Mouse (Mus musculus) midbrain, embryonic 10.5 days (tissue): ENCODE data around the gene Tjp3. TPM values are rescaled to one million over a fixed set of nuclear protein-coding genes. Genes with fewer than 3 reads are reported as not detected.

Experiments
- DNase-seq: peaks from one replicate; pipeline ENCODE4 v3.0.0-alpha.2; 2017; ENCODE audit warnings: low spot score
- H3K27ac ChIP-seq: fragments of 300-500 bp; sonication (generic); replicated peaks from 2 replicates; pipeline ENCODE4 v1.5.1; 2016; ENCODE audit warnings: mild to moderate bottlenecking
- H3K27me3 ChIP-seq: fragments of 300-500 bp; sonication (generic); 2 replicates; pipeline ENCODE4 v1.6.1; 2016; ENCODE audit warnings: low read depth, mild to moderate bottlenecking; ENCODE audit not compliant: poor library complexity, severe bottlenecking
- H3K36me3 ChIP-seq: fragments of 300-500 bp; sonication (generic); 2 replicates; pipeline ENCODE4 v1.6.1; 2016; ENCODE audit warnings: mild to moderate bottlenecking, moderate library complexity
- H3K4me1 ChIP-seq: fragments of 300-500 bp; sonication (generic); 2 replicates; pipeline ENCODE4 v1.6.1; 2016
- H3K4me3 ChIP-seq: fragments of 300-500 bp; sonication (generic); 2 replicates; pipeline ENCODE4 v1.5.1; 2016; ENCODE audit warnings: mild to moderate bottlenecking, moderate library complexity
- H3K9me3 ChIP-seq: fragments of 300-500 bp; sonication (generic); replicated peaks from 2 replicates; pipeline ENCODE4 v1.6.1; 2016; ENCODE audit warnings: mild to moderate bottlenecking
- WGBS: fragments of 180-500 bp; shearing (Covaris S2); methylation state at CpG from one replicate; pipeline ENCODE4 v1.1.7; 2016; 5-methylcytosine and 5-hydroxymethylcytosine counted together
- polyA plus RNA-seq: library from polyadenylated mRNA; unstranded; fragments of >200 nt; fragmentation: Nextera tagmentation; extraction: Ambion mirVana; gene quantifications from 2 replicates; pipeline ENCODE4 v1.2.1, GENCODE M21; 2016

Gene Tjp3
- polyA plus RNA-seq, 1 experiment from 2014 or later = 6.5 TPM

GRCm38 (mm10) chr10:81316338-81317060 lies 25.1 kb upstream of the Tjp3 start:
- WGBS = 38% methylated on average over 16 of the region's 16 CpGs
- 0 out of 2 replicates have a peak, but pooled peaks cover 11% of the 10 kb centered on the region for H3K27me3 ChIP-seq
- peak overlapping the region; percentile 74 for H3K27ac ChIP-seq
- DNase-seq = peak; percentile 45
- H3K4me1 ChIP-seq = peaks cover 44% of the 10 kb centered on the region
- H3K4me3 ChIP-seq = peak overlapping the region; percentile 39
- peaks cover 74% of the 10 kb centered on the region for H3K36me3 ChIP-seq
- H3K9me3 ChIP-seq = no peaks in the 10 kb centered on the region

DNA sequence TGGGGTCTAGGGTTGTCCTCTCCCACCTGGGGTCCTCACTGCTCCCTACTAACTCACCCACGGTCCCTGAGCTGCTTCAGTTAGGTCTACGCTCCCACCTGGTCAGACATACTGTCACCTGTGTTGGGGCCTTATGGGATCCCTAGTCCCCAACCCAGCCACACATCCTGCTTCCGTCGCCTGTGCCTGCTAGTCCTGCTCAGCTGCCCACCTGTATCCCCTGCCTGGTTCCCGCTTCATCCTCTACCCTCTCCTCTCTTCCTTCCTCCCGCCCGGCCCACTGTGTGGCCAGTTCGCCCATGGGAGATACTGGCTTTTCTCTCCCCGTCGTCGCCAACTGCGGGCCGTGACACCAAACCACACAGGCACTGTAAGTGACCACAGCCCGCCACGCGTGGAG lies 24.2 kb upstream of the Tjp3 start:
- WGBS = 93% methylated on average over 16 of the region's 16 CpGs
- Histone ChIP-seq H3K27me3 (0 out of 2 replicates have a peak, but pooled peaks cover 11% of the 10 kb centered on the region), H3K9me3 (no peaks in the 10 kb centered on the region), H3K4me3 (no peak overlapping the region), H3K4me1 (peaks cover 43% of the 10 kb centered on the region), H3K36me3 (peaks cover 83% of the 10 kb centered on the region), H3K27ac (no peak overlapping the region)
- no peak for DNase-seq

GRCm38 (mm10) chr10:81314201-81314600 lies 22.8 kb upstream of the Tjp3 start:
- no peak overlapping the region for H3K4me3 ChIP-seq
- H3K36me3 ChIP-seq = peaks cover 97% of the 10 kb centered on the region
- H3K4me1 ChIP-seq = peaks cover 36% of the 10 kb centered on the region
- WGBS = 82% methylated on average over 7 of the region's 7 CpGs
- 0 out of 2 replicates have a peak, but pooled peaks cover 11% of the 10 kb centered on the region for H3K27me3 ChIP-seq
- H3K9me3 ChIP-seq = no peaks in the 10 kb centered on the region
- DNase-seq = no peak
- H3K27ac ChIP-seq = no peak overlapping the region

GRCm38 (mm10) chr10:81313581-81313980 lies 22.2 kb upstream of the Tjp3 start:
- Histone ChIP-seq H3K27ac (no peak overlapping the region), H3K9me3 (no peaks in the 10 kb centered on the region), H3K36me3 (peaks cover 98% of the 10 kb centered on the region), H3K27me3 (0 out of 2 replicates have a peak, but pooled peaks cover 11% of the 10 kb centered on the region), H3K4me1 (peaks cover 29% of the 10 kb centered on the region), H3K4me3 (0 out of 2 replicates have a peak overlapping the region, but pooled peaks have one; percentile 1)
- 93% methylated on average over 13 of the region's 13 CpGs for WGBS
- DNase-seq = no peak

DNA sequence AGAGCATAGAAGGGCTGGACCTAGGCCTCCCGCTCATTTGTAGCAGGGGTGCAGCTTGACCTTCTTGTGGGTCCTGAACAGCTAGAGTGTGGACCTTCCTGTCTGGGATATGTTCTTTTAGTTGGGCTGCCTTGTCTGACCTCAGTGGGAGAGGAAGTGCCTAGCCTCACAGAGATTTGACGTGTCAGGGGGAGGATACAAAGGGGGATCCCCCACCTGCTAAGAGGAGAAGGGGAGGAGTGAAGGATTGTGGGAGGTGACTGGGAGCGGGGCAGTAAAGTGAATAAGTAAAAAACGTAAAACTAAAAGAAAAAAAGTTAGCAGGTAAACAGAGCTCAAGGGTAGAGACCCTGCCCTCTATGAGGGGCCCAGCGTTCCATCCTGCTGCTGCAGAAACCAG lies 18.2 kb upstream of the Tjp3 start:
- H3K9me3 ChIP-seq = no peaks in the 10 kb centered on the region
- no peak for DNase-seq
- peaks cover 5% of the 10 kb centered on the region for H3K4me1 ChIP-seq
- H3K4me3 ChIP-seq = no peak overlapping the region
- H3K27me3 ChIP-seq = no peaks in the 10 kb centered on the region
- peaks cover 100% of the 10 kb centered on the region for H3K36me3 ChIP-seq
- 89% methylated on average over 5 of the region's 5 CpGs for WGBS
- no peak overlapping the region for H3K27ac ChIP-seq

GRCm38 (mm10) chr10:81306837-81307682 lies 15.7 kb upstream of the Tjp3 start:
- H3K27me3 ChIP-seq = no peaks in the 10 kb centered on the region
- H3K36me3 ChIP-seq = peaks cover 82% of the 10 kb centered on the region
- 96% methylated on average over 21 of the region's 21 CpGs for WGBS
- H3K4me3 ChIP-seq = 0 out of 2 replicates have a peak overlapping the region, but pooled peaks have one; percentile 3
- H3K4me1 ChIP-seq = peaks cover 27% of the 10 kb centered on the region
- DNase-seq = no peak
- no peak overlapping the region; the same call in 1 of the 2 replicates for H3K27ac ChIP-seq
- H3K9me3 ChIP-seq = no peaks in the 10 kb centered on the region

- Histone ChIP-seq H3K27ac (no peak overlapping the region), H3K4me3 (no peak overlapping the region), H3K4me1 (peaks cover 34% of the 10 kb centered on the region), H3K27me3 (no peaks in the 10 kb centered on the region), H3K9me3 (no peaks in the 10 kb centered on the region), H3K36me3 (peaks cover 77% of the 10 kb centered on the region)
- no peak for DNase-seq
- WGBS = 93% methylated on average over 12 of the region's 12 CpGs
Observed at GRCm38 (mm10) chr10:81306173-81306668, 14.8 kb upstream of the Tjp3 start.

DNA sequence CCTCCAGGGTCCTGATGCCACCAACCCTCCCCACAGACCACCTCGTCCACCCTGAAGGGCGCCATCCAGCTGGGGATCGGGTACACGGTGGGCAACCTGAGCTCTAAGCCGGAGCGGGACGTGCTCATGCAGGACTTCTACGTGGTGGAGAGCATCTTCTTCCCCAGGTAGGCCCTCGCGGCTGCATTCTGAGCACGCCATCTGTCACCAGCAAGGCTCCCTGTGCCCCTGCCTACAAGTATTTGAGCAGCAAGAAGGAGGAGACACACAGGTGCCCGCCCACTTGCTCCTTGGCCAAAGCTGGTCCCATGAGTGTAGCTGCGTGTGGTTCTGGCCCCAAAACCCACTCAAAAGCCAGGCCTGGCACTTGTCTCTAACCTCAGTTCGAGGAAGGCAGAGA lies 14.3 kb upstream of the Tjp3 start:
- DNase-seq = no peak
- Histone ChIP-seq H3K4me3 (no peak overlapping the region), H3K27ac (no peak overlapping the region), H3K4me1 (peaks cover 39% of the 10 kb centered on the region), H3K36me3 (peaks cover 71% of the 10 kb centered on the region), H3K27me3 (no peaks in the 10 kb centered on the region), H3K9me3 (no peaks in the 10 kb centered on the region)
- WGBS = 95% methylated on average over 14 of the region's 14 CpGs

DNA sequence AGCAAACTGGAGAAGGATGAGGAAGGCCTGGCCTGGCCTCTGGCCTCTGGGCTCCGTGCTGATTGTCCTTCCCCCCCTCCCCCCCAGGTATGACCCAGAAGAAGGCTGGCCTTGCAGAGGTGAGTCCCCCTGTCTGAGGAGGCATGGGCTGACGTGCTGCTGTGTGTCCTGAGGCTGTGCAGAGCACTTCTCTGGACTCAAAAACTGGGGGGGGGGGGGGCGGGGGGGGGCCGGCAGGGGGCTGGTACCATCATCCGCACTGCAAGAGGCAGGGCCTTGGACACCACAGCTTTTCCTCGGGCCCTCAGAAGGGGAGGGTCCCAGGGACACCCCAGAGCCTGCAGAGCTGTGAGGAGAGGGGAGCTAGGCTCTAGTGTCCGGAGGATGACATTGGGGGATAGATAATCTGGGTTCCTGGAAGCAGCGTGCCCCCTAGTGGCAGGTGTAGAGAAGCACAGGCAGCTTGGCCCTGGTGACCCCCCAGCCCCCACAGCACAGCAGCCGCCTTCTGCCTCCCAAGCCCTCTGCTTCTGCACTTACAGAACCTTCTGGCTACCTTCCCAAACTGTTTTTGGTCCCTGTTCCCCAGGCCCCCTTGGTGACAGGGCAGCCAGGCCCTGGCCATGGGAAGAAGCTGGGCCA lies 13.3 kb upstream of the Tjp3 start:
- Histone ChIP-seq H3K9me3 (no peaks in the 10 kb centered on the region), H3K27me3 (no peaks in the 10 kb centered on the region), H3K27ac (peak overlapping the region; percentile 33; the same call in 1 of the 2 replicates), H3K4me1 (peaks cover 48% of the 10 kb centered on the region), H3K4me3 (0 out of 2 replicates have a peak overlapping the region, but pooled peaks have one; percentile 9), H3K36me3 (peaks cover 64% of the 10 kb centered on the region)
- peak; percentile 62 for DNase-seq
- WGBS = 24% methylated on average over 8 of the region's 9 CpGs

DNA sequence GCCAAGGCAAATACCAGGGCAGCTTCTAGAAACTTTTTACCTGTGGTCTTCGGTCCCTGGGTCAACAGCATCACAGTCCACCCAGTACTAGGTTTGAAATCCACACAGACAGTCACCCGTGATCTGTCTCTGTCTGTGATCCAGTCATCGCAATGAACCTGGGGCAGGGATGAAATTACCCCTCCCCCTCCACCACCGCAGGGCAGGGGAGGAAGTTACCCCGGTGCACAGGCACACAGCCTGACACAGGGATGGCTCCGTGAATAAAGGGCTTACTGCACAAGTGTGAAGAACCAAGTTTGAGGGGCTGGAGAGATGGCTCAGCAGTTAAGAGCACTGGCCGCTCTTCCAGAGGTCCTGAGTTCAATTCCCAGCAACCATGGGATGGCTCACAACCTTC lies 12.4 kb upstream of the Tjp3 start:
- 81% methylated on average over 7 of the region's 7 CpGs for WGBS
- no peak overlapping the region for H3K4me3 ChIP-seq
- H3K9me3 ChIP-seq = no peaks in the 10 kb centered on the region
- no peaks in the 10 kb centered on the region for H3K27me3 ChIP-seq
- peaks cover 54% of the 10 kb centered on the region for H3K36me3 ChIP-seq
- H3K4me1 ChIP-seq = peaks cover 58% of the 10 kb centered on the region
- H3K27ac ChIP-seq = no peak overlapping the region; the same call in 1 of the 2 replicates
- DNase-seq = no peak

GRCm38 (mm10) chr10:81303258-81303657 lies 11.9 kb upstream of the Tjp3 start:
- H3K27me3 ChIP-seq = no peaks in the 10 kb centered on the region
- peak overlapping the region; percentile 67; the same call in 1 of the 2 replicates for H3K27ac ChIP-seq
- 79% methylated on average over 10 of the region's 10 CpGs for WGBS
- H3K36me3 ChIP-seq = peaks cover 52% of the 10 kb centered on the region
- H3K4me1 ChIP-seq = peaks cover 58% of the 10 kb centered on the region
- H3K9me3 ChIP-seq = no peaks in the 10 kb centered on the region
- peak overlapping the region; percentile 20; the same call in 1 of the 2 replicates for H3K4me3 ChIP-seq
- no peak for DNase-seq

GRCm38 (mm10) chr10:81302781-81303218 lies 11.4 kb upstream of the Tjp3 start:
- Histone ChIP-seq H3K4me3 (peak overlapping the region; percentile 20), H3K27me3 (no peaks in the 10 kb centered on the region), H3K36me3 (peaks cover 52% of the 10 kb centered on the region), H3K4me1 (peaks cover 61% of the 10 kb centered on the region), H3K27ac (peak overlapping the region; percentile 67; the same call in 1 of the 2 replicates), H3K9me3 (no peaks in the 10 kb centered on the region)
- WGBS = 87% methylated on average over 14 of the region's 14 CpGs
- no peak for DNase-seq
